Mouse (Mus musculus) urinary bladder, postnatal 4 days (tissue): ENCODE measurements around the gene Mfsd5.
A peak's percentile ranks its signal among the peaks of the same experiment; 100 is the strongest.

Experiments
- DNase-seq, 2 experiments: peaks; one replicate each; pipeline ENCODE4 v3.0.0; 2021 to 2022; ENCODE audit warnings: low spot score in 2 of 2

The Mfsd5 gene

GRCm38 (mm10) chr15:102279092-102279782 lies at the start of gene Mfsd5:
Gene Mfsd5 (plus strand): TSS chr15:102279454.
- DNase-seq: peak; percentile 82 to 87

GRCm38 (mm10) chr15:102230408-102231321 lies 48.6 kb upstream of the Mfsd5 start:
- DNase-seq: no peak

- no peak for DNase-seq
Observed at GRCm38 (mm10) chr15:102231748-102232147, 47.5 kb upstream of the Mfsd5 start, which contains the start of gene Itgb7. Gene Itgb7 (minus strand): TSS chr15:102231944.

GRCm38 (mm10) chr15:102232764-102233163 lies 46.5 kb upstream of the Mfsd5 start:
- DNase-seq: no peak

- no peak for DNase-seq
Observed at GRCm38 (mm10) chr15:102233896-102234295, 45.4 kb upstream of the Mfsd5 start.

- DNase-seq: peak in 1 of 2 experiments; percentile 67
Observed at GRCm38 (mm10) chr15:102235371-102236027, 43.8 kb upstream of the Mfsd5 start.

- no peak for DNase-seq
Observed at GRCm38 (mm10) chr15:102238543-102239259, 40.6 kb upstream of the Mfsd5 start.

GRCm38 (mm10) chr15:102239260-102239590 lies 40.0 kb upstream of the Mfsd5 start:
- DNase-seq: peak; percentile 64 to 80

GRCm38 (mm10) chr15:102239851-102240250 lies 39.4 kb upstream of the Mfsd5 start:
- no peak for DNase-seq

- DNase-seq: no peak
Observed at GRCm38 (mm10) chr15:102240607-102241006, 38.6 kb upstream of the Mfsd5 start.

GRCm38 (mm10) chr15:102242404-102243228 lies 36.6 kb upstream of the Mfsd5 start:
- DNase-seq: no peak

- peak; percentile 55 to 79 for DNase-seq
Observed at GRCm38 (mm10) chr15:102243229-102244190, 35.7 kb upstream of the Mfsd5 start.

GRCm38 (mm10) chr15:102244306-102245191 lies 34.7 kb upstream of the Mfsd5 start:
- DNase-seq: no peak

GRCm38 (mm10) chr15:102245461-102245881 lies 33.8 kb upstream of the Mfsd5 start:
- no peak for DNase-seq

- DNase-seq: peak; percentile 72 to 73
Observed at GRCm38 (mm10) chr15:102245891-102246741, 33.1 kb upstream of the Mfsd5 start.

- DNase-seq: peak; percentile 95 to 98
Observed at GRCm38 (mm10) chr15:102246866-102247251, 32.4 kb upstream of the Mfsd5 start.
